Mouse (Mus musculus): ENCODE data around the gene Six1.
"Not testable (repeated sequence)": the region's sequence is repeated elsewhere in the genome, so short reads cannot be mapped to it uniquely, and the experiment has no call there.

Gene Six1

GRCm38 (mm10) chr12:73053668-73054241 is at the start of gene Six1:
TSS of gene Six1 (minus strand) at chr12:73053887.
- DNase-seq (ENCODE audit: low spot score in 2 of 2) = no peak

GRCm38 (mm10) chr12:73098593-73098992 is 44.9 kb upstream of the Six1 start:
- no peak for DNase-seq (ENCODE audit: low spot score in 2 of 2)

- DNase-seq (ENCODE audit: low spot score in 2 of 2) = not testable (repeated sequence)
These were observed 42.5 kb upstream of the Six1 start for GRCm38 (mm10) chr12:73096177-73096576.

- no peak for DNase-seq (ENCODE audit: low spot score in 2 of 2)
These were observed 40.9 kb upstream of the Six1 start for GRCm38 (mm10) chr12:73094605-73095004.

- DNase-seq (ENCODE audit: low spot score in 2 of 2) = no peak
These were observed 40.5 kb upstream of the Six1 start for GRCm38 (mm10) chr12:73094189-73094588.

- DNase-seq (ENCODE audit: low spot score in 2 of 2) = no peak
These were observed 37.1 kb upstream of the Six1 start for GRCm38 (mm10) chr12:73090672-73091335.

GRCm38 (mm10) chr12:73088911-73089310 is 35.2 kb upstream of the Six1 start:
- no peak for DNase-seq (ENCODE audit: low spot score in 2 of 2)

- DNase-seq (ENCODE audit: low spot score in 2 of 2) = no peak
These were observed 34.8 kb upstream of the Six1 start for GRCm38 (mm10) chr12:73088500-73088899.

- no peak for DNase-seq (ENCODE audit: low spot score in 2 of 2)
These were observed 33.4 kb upstream of the Six1 start for GRCm38 (mm10) chr12:73087086-73087485.

- no peak for DNase-seq (ENCODE audit: low spot score in 2 of 2)
These were observed 32.3 kb upstream of the Six1 start for GRCm38 (mm10) chr12:73085739-73086630.

GRCm38 (mm10) chr12:73083773-73084172 is 30.1 kb upstream of the Six1 start:
- DNase-seq (ENCODE audit: low spot score in 2 of 2) = no peak

GRCm38 (mm10) chr12:73081828-73082227 is 28.1 kb upstream of the Six1 start:
- DNase-seq (ENCODE audit: low spot score in 2 of 2) = not testable (repeated sequence)

- DNase-seq (ENCODE audit: low spot score in 2 of 2) = no peak
These were observed 7.2 kb upstream of the Six1 start for GRCm38 (mm10) chr12:73060805-73061410.

- DNase-seq (ENCODE audit: low spot score in 2 of 2) = no peak
These were observed 3.8 kb upstream of the Six1 start for GRCm38 (mm10) chr12:73057492-73057891.

GRCm38 (mm10) chr12:73055451-73055850 is 1.8 kb upstream of the Six1 start:
- no peak for DNase-seq (ENCODE audit: low spot score in 2 of 2)

- DNase-seq (ENCODE audit: low spot score in 2 of 2) = no peak
These were observed 994 bp upstream of the Six1 start for GRCm38 (mm10) chr12:73054576-73055185.

GRCm38 (mm10) chr12:73052651-73053591 is 766 bp downstream of the Six1 start:
- DNase-seq (ENCODE audit: low spot score in 2 of 2) = no peak

- no peak for DNase-seq (ENCODE audit: low spot score in 2 of 2)
These were observed 1.5 kb downstream of the Six1 start for GRCm38 (mm10) chr12:73052036-73052650.

- no peak for DNase-seq (ENCODE audit: low spot score in 2 of 2)
These were observed 2.7 kb downstream of the Six1 start for GRCm38 (mm10) chr12:73050811-73051580.
